Mouse (Mus musculus) lung, adult 2 months (tissue): ENCODE measurements around the gene Mrpl43.

ENCODE experiments used
- CTCF ChIP-seq: fragments of 200-500 bp; IDR thresholded peaks from 2 replicates; pipeline ENCODE4 v1.5.1; 2011; ENCODE audit warnings: mild to moderate bottlenecking, low read length, control low read depth; ENCODE audit not compliant: insufficient read depth
- POLR2A ChIP-seq: fragments of 200-500 bp; IDR thresholded peaks from 2 replicates; pipeline ENCODE4 v1.6.1; 2011; ENCODE audit warnings: low read depth, mild to moderate bottlenecking, control low read depth, low read length, borderline replicate concordance; ENCODE audit errors: extremely low read depth

DNA sequence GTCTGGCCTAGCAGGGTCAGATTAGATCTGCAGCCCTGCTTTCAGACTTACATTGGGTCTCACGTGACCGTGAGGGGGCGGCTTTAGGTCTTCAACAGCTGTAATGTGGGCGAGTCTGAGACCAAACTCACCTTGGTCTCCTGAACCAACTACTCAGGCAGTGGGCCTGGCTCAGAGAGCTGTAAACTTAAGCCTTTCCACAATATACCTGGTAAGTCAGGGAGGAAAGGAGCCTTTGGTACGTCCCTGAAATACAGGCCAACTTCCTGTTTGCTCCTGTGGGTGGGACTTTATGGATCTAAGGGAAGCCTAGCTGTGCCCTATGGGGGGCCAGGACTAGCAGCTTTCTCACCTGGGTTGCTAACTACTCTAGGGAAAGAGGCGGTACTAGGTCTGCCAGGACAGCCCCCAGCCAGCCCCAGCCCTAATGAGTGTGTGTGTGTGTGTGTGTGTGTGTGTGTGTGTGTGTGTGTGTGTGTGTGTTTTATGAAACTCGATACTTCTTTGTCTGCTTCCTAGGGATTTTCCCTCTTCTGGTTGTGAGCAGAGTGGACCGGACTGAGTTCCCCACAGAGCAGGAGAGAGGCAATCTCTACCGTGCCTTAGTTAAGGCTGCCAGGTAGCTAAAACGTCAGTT, 8.2 kb upstream of the Mrpl43 start, which contains the start of gene Lzts2:
- TF ChIP-seq CTCF (no peak), POLR2A (no peak)
